Mouse (Mus musculus) hindbrain, embryonic 10.5 days (tissue): Measurements from ENCODE around the gene Nmur2. TPM values are rescaled to one million over a fixed set of nuclear protein-coding genes. Genes with fewer than 3 reads are reported as not detected.
A peak's percentile ranks its signal among the peaks of the same experiment; 100 is the strongest.

ENCODE experiments used
- DNase-seq: peaks from one replicate; pipeline ENCODE4 v3.0.0-alpha.2; 2017; ENCODE audit warnings: low spot score
- H3K27ac ChIP-seq: fragments of 300-500 bp; sonication (generic); 2 replicates; pipeline ENCODE4 v1.5.1; 2016; ENCODE audit warnings: mild to moderate bottlenecking, moderate library complexity
- H3K27me3 ChIP-seq: fragments of 300-500 bp; sonication (generic); 2 replicates; pipeline ENCODE4 v1.6.1; 2016; ENCODE audit warnings: mild to moderate bottlenecking; ENCODE audit not compliant: poor library complexity, insufficient read depth, severe bottlenecking
- H3K36me3 ChIP-seq: fragments of 300-500 bp; sonication (generic); 2 replicates; pipeline ENCODE4 v1.6.1; 2016; ENCODE audit warnings: mild to moderate bottlenecking, moderate library complexity
- H3K4me1 ChIP-seq: fragments of 300-500 bp; sonication (generic); replicated peaks from 2 replicates; pipeline ENCODE4 v1.6.1; 2016; ENCODE audit warnings: mild to moderate bottlenecking
- H3K4me3 ChIP-seq: fragments of 300-500 bp; sonication (generic); 2 replicates; pipeline ENCODE4 v1.5.1; 2016; ENCODE audit warnings: mild to moderate bottlenecking, moderate library complexity
- H3K9me3 ChIP-seq: fragments of 300-500 bp; sonication (generic); 2 replicates; pipeline ENCODE4 v1.6.1; 2016; ENCODE audit warnings: mild to moderate bottlenecking, moderate library complexity
- WGBS: fragments of 180-500 bp; shearing (Covaris S2); methylation state at CpG from one replicate; pipeline ENCODE4 v1.1.7; 2016; 5-methylcytosine and 5-hydroxymethylcytosine counted together
- polyA plus RNA-seq: library from polyadenylated mRNA; unstranded; fragments of >200 nt; fragmentation: Nextera tagmentation; extraction: Ambion mirVana; gene quantifications from 2 replicates; pipeline ENCODE4 v1.2.1, GENCODE M21; 2016

Gene Nmur2
- polyA plus RNA-seq, result 0.05 TPM in 1 of 2 replicates, not detected in the other

- H3K4me1 ChIP-seq, result peaks cover 7% of the 10 kb centered on the region
- H3K27ac ChIP-seq, result no peak within 1 kb of the TSS
- WGBS, result 3% methylated on average over 6 of the region's 6 CpGs
- peak; percentile 43 for DNase-seq
- no peak within 1 kb of the TSS for H3K4me3 ChIP-seq
- H3K9me3 ChIP-seq, result no peaks in the 10 kb centered on the region
- H3K36me3 ChIP-seq, result no peaks in the 10 kb centered on the region
- 0 out of 2 replicates have a peak, but pooled peaks cover 5% of the 10 kb centered on the region for H3K27me3 ChIP-seq
Observed at GRCm38 (mm10) chr11:56040917-56041316, at the start of gene Nmur2. Gene Nmur2 (minus strand): TSS chr11:56041010.

- no peak overlapping the region for H3K4me3 ChIP-seq
- H3K9me3 ChIP-seq, result no peaks in the 10 kb centered on the region
- H3K36me3 ChIP-seq, result no peaks in the 10 kb centered on the region
- 90% methylated on average over 11 of the region's 11 CpGs for WGBS
- H3K27me3 ChIP-seq, result no peaks in the 10 kb centered on the region
- DNase-seq, result no peak
- H3K4me1 ChIP-seq, result no peaks in the 10 kb centered on the region
- no peak overlapping the region for H3K27ac ChIP-seq
Observed at GRCm38 (mm10) chr11:56089127-56089689, 48.4 kb upstream of the Nmur2 start.

GRCm38 (mm10) chr11:56072131-56072530 lies 31.3 kb upstream of the Nmur2 start:
- no peaks in the 10 kb centered on the region for H3K4me1 ChIP-seq
- no peak for DNase-seq
- no peaks in the 10 kb centered on the region for H3K27me3 ChIP-seq
- H3K9me3 ChIP-seq, result no peaks in the 10 kb centered on the region
- 90% methylated on average over 7 of the region's 7 CpGs for WGBS
- H3K36me3 ChIP-seq, result no peaks in the 10 kb centered on the region
- no peak overlapping the region for H3K27ac ChIP-seq
- H3K4me3 ChIP-seq, result no peak overlapping the region

DNA sequence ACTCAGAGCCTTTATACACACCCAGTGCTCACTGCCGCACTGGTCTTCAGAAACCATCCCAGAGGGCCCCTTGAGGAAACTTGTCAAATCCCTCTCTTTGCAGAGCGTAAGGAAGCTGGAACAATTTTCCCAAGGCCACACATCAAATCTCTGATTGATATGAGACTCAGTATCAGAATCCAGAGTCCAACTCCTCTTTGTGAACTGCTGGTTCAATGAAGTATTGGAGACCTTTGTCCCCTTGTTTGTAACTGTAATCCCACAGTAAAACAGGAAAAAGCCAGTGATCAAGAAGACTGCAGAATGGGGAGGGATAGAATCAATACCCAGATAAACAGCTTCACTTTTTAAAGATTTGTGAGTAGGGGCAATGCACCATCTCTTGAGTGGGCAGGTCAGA lies 28.8 kb upstream of the Nmur2 start:
- no peak overlapping the region for H3K27ac ChIP-seq
- no peak overlapping the region for H3K4me3 ChIP-seq
- 88% methylated on average over 2 of the region's 2 CpGs for WGBS
- 0 out of 2 replicates have a peak, but pooled peaks cover 3% of the 10 kb centered on the region for H3K4me1 ChIP-seq
- DNase-seq, result no peak
- no peaks in the 10 kb centered on the region for H3K27me3 ChIP-seq
- H3K36me3 ChIP-seq, result no peaks in the 10 kb centered on the region
- no peaks in the 10 kb centered on the region for H3K9me3 ChIP-seq

DNA sequence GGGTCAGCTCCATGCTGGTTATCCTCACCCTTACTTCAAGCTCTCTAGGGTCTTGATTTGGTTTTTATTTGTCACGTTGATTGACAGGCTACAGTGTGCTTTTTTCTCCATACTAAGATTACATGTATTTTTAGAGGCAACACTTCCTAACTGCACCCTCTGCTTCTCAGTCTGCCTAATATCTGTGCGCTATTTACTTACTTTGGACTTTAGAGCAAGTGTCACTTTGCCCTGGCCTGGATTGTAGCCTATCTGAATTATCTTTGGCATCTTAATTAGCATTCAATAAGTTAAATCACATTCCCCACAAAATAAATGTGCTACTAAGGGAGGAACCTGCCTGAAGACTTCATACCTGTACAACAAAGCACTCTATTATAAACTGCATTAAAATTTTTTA lies 24.3 kb upstream of the Nmur2 start:
- DNase-seq, result no peak
- WGBS, result 88% methylated on average over 2 of the region's 2 CpGs

DNA sequence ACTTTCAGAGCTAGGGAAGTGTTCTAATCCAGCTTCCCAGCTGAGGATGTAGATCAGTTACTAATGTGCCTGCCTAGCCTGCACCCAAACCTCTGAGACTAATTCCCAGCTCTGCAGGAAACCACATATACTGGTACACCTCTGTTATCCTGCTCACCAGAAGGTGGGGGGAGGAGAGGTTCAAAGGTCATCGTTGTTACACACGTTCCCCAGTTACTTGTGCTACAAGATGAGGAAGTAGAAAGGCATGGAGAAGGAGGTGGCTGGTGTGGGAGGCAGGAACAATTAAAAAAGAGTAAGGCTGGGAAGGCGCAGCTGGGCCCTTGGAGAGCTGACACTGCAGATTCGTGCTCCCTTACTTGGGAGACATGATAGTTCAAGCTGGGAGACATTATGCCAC lies 23.8 kb upstream of the Nmur2 start:
- Histone ChIP-seq H3K4me1 (0 out of 2 replicates have a peak, but pooled peaks cover 3% of the 10 kb centered on the region), H3K27me3 (no peaks in the 10 kb centered on the region), H3K36me3 (no peaks in the 10 kb centered on the region), H3K4me3 (no peak overlapping the region), H3K9me3 (no peaks in the 10 kb centered on the region), H3K27ac (no peak overlapping the region)
- DNase-seq, result no peak
- 57% methylated on average over 4 of the region's 4 CpGs for WGBS

More for the DNA sequence above, 24.3 kb upstream of the Nmur2 start:
- no peak overlapping the region for H3K4me3 ChIP-seq
- H3K27me3 ChIP-seq, result no peaks in the 10 kb centered on the region
- H3K9me3 ChIP-seq, result no peaks in the 10 kb centered on the region
- no peak overlapping the region for H3K27ac ChIP-seq
- 0 out of 2 replicates have a peak, but pooled peaks cover 3% of the 10 kb centered on the region for H3K4me1 ChIP-seq
- no peaks in the 10 kb centered on the region for H3K36me3 ChIP-seq

DNA sequence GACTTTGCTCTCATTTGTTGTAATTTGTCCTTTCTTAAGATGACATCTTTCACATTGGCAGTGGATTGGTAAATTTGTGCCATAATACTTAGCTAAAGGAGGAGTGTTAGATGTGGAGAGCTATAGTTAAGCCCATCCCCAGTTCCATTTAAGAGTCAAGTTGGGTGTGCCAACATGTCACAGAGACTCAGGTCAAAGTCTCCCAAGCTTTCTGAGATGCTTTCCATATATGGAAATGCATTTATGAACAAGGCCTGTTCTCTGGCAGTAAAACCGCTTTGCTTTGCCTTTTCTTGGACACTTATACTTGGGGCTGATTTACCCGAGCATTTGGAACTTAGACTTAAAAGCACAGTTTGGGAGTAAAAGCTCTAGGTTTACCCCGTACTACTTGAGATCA lies 18.4 kb upstream of the Nmur2 start:
- Histone ChIP-seq H3K4me1 (no peaks in the 10 kb centered on the region), H3K4me3 (no peak overlapping the region), H3K36me3 (no peaks in the 10 kb centered on the region), H3K9me3 (no peaks in the 10 kb centered on the region), H3K27me3 (no peaks in the 10 kb centered on the region), H3K27ac (no peak overlapping the region)
- no peak for DNase-seq
- WGBS, result 92% methylated on average over 3 of the region's 3 CpGs

DNA sequence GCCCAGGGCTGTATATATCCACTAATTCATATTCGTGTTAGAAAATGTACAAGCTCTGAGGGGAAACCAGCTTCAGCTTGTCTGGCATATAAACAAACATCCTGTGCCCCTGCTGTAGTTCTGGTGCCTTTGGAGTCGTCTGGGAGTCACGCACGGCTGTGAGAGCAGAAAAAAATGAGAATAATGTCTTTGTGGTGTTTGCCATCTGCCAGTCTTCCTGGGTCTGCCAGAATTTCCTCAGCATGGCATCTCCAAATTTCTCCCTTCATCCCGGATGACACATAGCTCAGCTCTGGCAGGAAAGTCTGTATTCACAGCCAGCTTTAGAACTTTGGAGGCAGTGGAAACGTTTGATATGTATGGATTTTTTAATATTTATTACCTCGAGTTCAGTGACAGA lies 13.6 kb upstream of the Nmur2 start:
- H3K9me3 ChIP-seq, result no peaks in the 10 kb centered on the region
- H3K4me1 ChIP-seq, result no peaks in the 10 kb centered on the region
- no peak overlapping the region for H3K27ac ChIP-seq
- 85% methylated on average over 7 of the region's 7 CpGs for WGBS
- DNase-seq, result no peak
- no peak overlapping the region for H3K4me3 ChIP-seq
- no peaks in the 10 kb centered on the region for H3K27me3 ChIP-seq
- no peaks in the 10 kb centered on the region for H3K36me3 ChIP-seq

DNA sequence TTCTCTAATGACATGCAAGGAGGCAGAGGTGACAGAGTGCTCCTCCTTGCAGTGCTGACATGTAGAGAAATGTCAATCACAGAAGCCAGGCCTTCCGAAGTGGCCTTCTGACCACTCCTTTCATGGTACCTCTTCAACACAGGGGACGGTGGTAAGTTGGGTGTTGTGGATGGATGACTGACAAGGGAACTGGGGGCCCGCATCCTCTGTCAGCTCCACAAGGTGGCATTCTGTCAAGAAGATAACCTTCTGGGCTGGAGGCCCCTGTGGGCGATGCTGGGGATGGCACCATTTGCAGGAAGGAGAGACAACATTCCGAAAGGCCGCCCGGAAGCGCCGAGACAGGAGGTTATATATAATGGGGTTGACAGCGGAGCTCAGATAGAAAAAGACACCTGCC lies 14.0 kb downstream of the Nmur2 start:
- H3K27me3 ChIP-seq, result no peaks in the 10 kb centered on the region
- H3K4me3 ChIP-seq, result no peak overlapping the region
- H3K9me3 ChIP-seq, result no peaks in the 10 kb centered on the region
- no peak for DNase-seq
- no peaks in the 10 kb centered on the region for H3K36me3 ChIP-seq
- no peaks in the 10 kb centered on the region for H3K4me1 ChIP-seq
- 82% methylated on average over 10 of the region's 10 CpGs for WGBS
- H3K27ac ChIP-seq, result no peak overlapping the region

- no peaks in the 10 kb centered on the region for H3K27me3 ChIP-seq
- H3K9me3 ChIP-seq, result no peaks in the 10 kb centered on the region
- H3K27ac ChIP-seq, result no peak overlapping the region
- no peak overlapping the region for H3K4me3 ChIP-seq
- 73% methylated on average over 10 of the region's 10 CpGs for WGBS
- no peak for DNase-seq
- H3K36me3 ChIP-seq, result no peaks in the 10 kb centered on the region
- no peaks in the 10 kb centered on the region for H3K4me1 ChIP-seq
Observed at GRCm38 (mm10) chr11:56025746-56026570, 14.9 kb downstream of the Nmur2 start.

DNA sequence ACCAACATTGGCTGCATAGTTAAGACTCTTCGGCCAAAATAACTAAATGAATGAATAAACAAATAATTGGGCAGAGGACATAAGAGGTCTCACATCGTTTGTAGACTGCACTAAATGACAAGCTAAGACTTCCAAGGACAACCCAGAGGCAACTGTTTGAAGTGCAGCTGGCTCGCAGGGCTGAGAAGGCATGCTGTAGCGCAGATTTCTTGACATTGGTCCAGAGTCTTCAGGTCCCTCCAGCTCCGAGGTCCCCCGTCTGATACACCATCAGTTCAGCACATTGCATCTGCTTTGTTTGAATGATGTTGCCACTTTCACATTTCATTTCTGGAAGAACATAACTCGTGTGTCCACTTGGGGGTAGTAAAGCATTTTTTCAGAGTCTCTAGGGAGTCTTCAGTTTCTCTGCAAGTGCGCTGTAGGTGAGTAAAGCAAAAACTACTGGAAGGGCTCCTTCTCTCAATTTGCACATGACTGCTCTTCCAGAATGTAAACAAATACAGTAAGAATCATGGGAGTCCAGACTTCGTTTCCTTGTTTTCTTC lies 27.2 kb downstream of the Nmur2 start:
- Histone ChIP-seq H3K27me3 (no peaks in the 10 kb centered on the region), H3K4me3 (no peak overlapping the region), H3K4me1 (no peaks in the 10 kb centered on the region), H3K27ac (no peak overlapping the region), H3K36me3 (no peaks in the 10 kb centered on the region), H3K9me3 (no peaks in the 10 kb centered on the region)
- WGBS, result 60% methylated on average over 9 of the region's 9 CpGs
- DNase-seq, result no peak

DNA sequence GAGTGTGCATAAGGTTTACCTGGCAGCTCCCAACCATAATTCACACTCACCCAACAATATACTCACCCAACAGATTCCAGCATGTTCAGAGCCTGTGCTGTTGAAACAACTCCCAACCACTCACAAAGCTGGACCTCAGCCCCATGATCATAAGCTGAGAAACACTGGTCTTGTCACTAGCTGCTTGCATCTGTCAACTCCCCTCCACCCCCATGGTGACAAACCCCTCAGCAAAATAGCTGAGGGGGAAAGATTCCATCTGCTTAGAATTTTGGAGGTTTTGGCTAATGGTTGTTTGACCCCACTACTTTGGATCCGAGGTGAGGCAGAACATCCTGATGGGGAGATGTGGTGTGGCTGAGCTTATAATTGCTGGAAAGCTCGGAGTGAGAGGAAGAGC lies 28.4 kb downstream of the Nmur2 start:
- H3K4me1 ChIP-seq, result no peaks in the 10 kb centered on the region
- no peaks in the 10 kb centered on the region for H3K36me3 ChIP-seq
- WGBS, result 81% methylated on average over 2 of the region's 2 CpGs
- no peak overlapping the region for H3K4me3 ChIP-seq
- H3K27me3 ChIP-seq, result no peaks in the 10 kb centered on the region
- no peak for DNase-seq
- H3K9me3 ChIP-seq, result no peaks in the 10 kb centered on the region
- no peak overlapping the region for H3K27ac ChIP-seq

- no peak for DNase-seq
- Histone ChIP-seq H3K4me1 (no peaks in the 10 kb centered on the region), H3K4me3 (no peak overlapping the region), H3K36me3 (no peaks in the 10 kb centered on the region), H3K9me3 (no peaks in the 10 kb centered on the region), H3K27me3 (no peaks in the 10 kb centered on the region), H3K27ac (no peak overlapping the region)
- WGBS, result 79% methylated on average over 3 of the region's 3 CpGs
Observed at GRCm38 (mm10) chr11:56008277-56008676, 32.5 kb downstream of the Nmur2 start.
